Mouse (Mus musculus): Measurements from ENCODE around the gene Dact3. TPM values are rescaled to one million over a fixed set of nuclear protein-coding genes. Genes with fewer than 3 reads are reported as not detected.

Gene Dact3
- polyA plus RNA-seq, 1 experiment, result 19.2 TPM

- TF ChIP-seq EP300 (IDR thresholded peaks at IDR 0.05; ENCODE audit: insufficient read depth, low read depth, low read length) (no peak), POLR2A (IDR thresholded peaks at IDR 0.05; ENCODE audit: insufficient read depth, low read length) (no peak), CTCF (IDR thresholded peaks at IDR 0.05; ENCODE audit: low read depth, low read length) (no peak)
Measured at GRCm38 (mm10) chr7:16917447-16917846, 42.3 kb downstream of the Dact3 start.

GRCm38 (mm10) chr7:16918014-16918413 lies 42.9 kb downstream of the Dact3 start:
- no peak overlapping the region for H3K9ac ChIP-seq (ENCODE audit: low read depth, poor library complexity, severe bottlenecking)
- H3K36me3 ChIP-seq (ENCODE audit: control insufficient read depth, insufficient read depth, low read length, poor library complexity, severe bottlenecking), result peaks cover 17% of the 10 kb centered on the region
- H3K27ac ChIP-seq (ENCODE audit: insufficient read depth, low read length), result no peak overlapping the region
- H3K4me3 ChIP-seq (ENCODE audit: low read depth, low read length), result no peak overlapping the region
- no peaks in the 10 kb centered on the region for H3K27me3 ChIP-seq (ENCODE audit: control insufficient read depth, insufficient read depth, low read length, poor library complexity, severe bottlenecking)
- H3K9me3 ChIP-seq (replicated peaks; ENCODE audit: control insufficient read depth, insufficient read depth, low read length, poor library complexity, severe bottlenecking), result no peaks in the 10 kb centered on the region
- H3K4me1 ChIP-seq (ENCODE audit: control insufficient read depth, insufficient read depth, low read length), result peaks cover 4% of the 10 kb centered on the region
- TF ChIP-seq EP300 (IDR thresholded peaks at IDR 0.05; ENCODE audit: insufficient read depth, low read depth, low read length) (no peak), POLR2A (IDR thresholded peaks at IDR 0.05; ENCODE audit: insufficient read depth, low read length) (no peak), CTCF (IDR thresholded peaks at IDR 0.05; ENCODE audit: low read depth, low read length) (no peak)

More at GRCm38 (mm10) chr7:16917447-16917846, 42.3 kb downstream of the Dact3 start:
- H3K9me3 ChIP-seq (replicated peaks; ENCODE audit: control insufficient read depth, insufficient read depth, low read length, poor library complexity, severe bottlenecking), result no peaks in the 10 kb centered on the region
- no peak overlapping the region for H3K27ac ChIP-seq (ENCODE audit: insufficient read depth, low read length)
- peaks cover 17% of the 10 kb centered on the region for H3K36me3 ChIP-seq (ENCODE audit: control insufficient read depth, insufficient read depth, low read length, poor library complexity, severe bottlenecking)
- H3K27me3 ChIP-seq (ENCODE audit: control insufficient read depth, insufficient read depth, low read length, poor library complexity, severe bottlenecking), result no peaks in the 10 kb centered on the region
- no peak overlapping the region for H3K4me3 ChIP-seq (ENCODE audit: low read depth, low read length)
- peaks cover 4% of the 10 kb centered on the region for H3K4me1 ChIP-seq (ENCODE audit: control insufficient read depth, insufficient read depth, low read length)
- no peak overlapping the region for H3K9ac ChIP-seq (ENCODE audit: low read depth, poor library complexity, severe bottlenecking)

- Histone ChIP-seq H3K9me3 (replicated peaks; ENCODE audit: control insufficient read depth, insufficient read depth, low read length, poor library complexity, severe bottlenecking) (no peaks in the 10 kb centered on the region), H3K4me3 (ENCODE audit: low read depth, low read length) (no peak overlapping the region), H3K27me3 (ENCODE audit: control insufficient read depth, insufficient read depth, low read length, poor library complexity, severe bottlenecking) (no peaks in the 10 kb centered on the region), H3K4me1 (ENCODE audit: control insufficient read depth, insufficient read depth, low read length) (peaks cover 4% of the 10 kb centered on the region), H3K27ac (ENCODE audit: insufficient read depth, low read length) (no peak overlapping the region), H3K9ac (ENCODE audit: low read depth, poor library complexity, severe bottlenecking) (no peak overlapping the region), H3K36me3 (ENCODE audit: control insufficient read depth, insufficient read depth, low read length, poor library complexity, severe bottlenecking) (peaks cover 17% of the 10 kb centered on the region)
- TF ChIP-seq EP300 (IDR thresholded peaks at IDR 0.05; ENCODE audit: insufficient read depth, low read depth, low read length) (no peak), CTCF (IDR thresholded peaks at IDR 0.05; ENCODE audit: low read depth, low read length) (no peak), POLR2A (IDR thresholded peaks at IDR 0.05; ENCODE audit: insufficient read depth, low read length) (no peak)
Measured at GRCm38 (mm10) chr7:16918670-16919069, 43.6 kb downstream of the Dact3 start.

- Histone ChIP-seq H3K9ac (ENCODE audit: low read depth, poor library complexity, severe bottlenecking) (no peak overlapping the region), H3K27ac (ENCODE audit: insufficient read depth, low read length) (no peak overlapping the region), H3K9me3 (replicated peaks; ENCODE audit: control insufficient read depth, insufficient read depth, low read length, poor library complexity, severe bottlenecking) (no peaks in the 10 kb centered on the region), H3K27me3 (ENCODE audit: control insufficient read depth, insufficient read depth, low read length, poor library complexity, severe bottlenecking) (no peaks in the 10 kb centered on the region), H3K36me3 (ENCODE audit: control insufficient read depth, insufficient read depth, low read length, poor library complexity, severe bottlenecking) (peaks cover 17% of the 10 kb centered on the region), H3K4me3 (ENCODE audit: low read depth, low read length) (no peak overlapping the region), H3K4me1 (ENCODE audit: control insufficient read depth, insufficient read depth, low read length) (peaks cover 4% of the 10 kb centered on the region)
- TF ChIP-seq POLR2A (IDR thresholded peaks at IDR 0.05; ENCODE audit: insufficient read depth, low read length) (no peak), EP300 (IDR thresholded peaks at IDR 0.05; ENCODE audit: insufficient read depth, low read depth, low read length) (no peak), CTCF (IDR thresholded peaks at IDR 0.05; ENCODE audit: low read depth, low read length) (no peak)
Measured at GRCm38 (mm10) chr7:16919395-16920149, 44.5 kb downstream of the Dact3 start.

- H3K9me3 ChIP-seq (replicated peaks; ENCODE audit: control insufficient read depth, insufficient read depth, low read length, poor library complexity, severe bottlenecking), result no peaks in the 10 kb centered on the region
- TF ChIP-seq POLR2A (IDR thresholded peaks at IDR 0.05; ENCODE audit: insufficient read depth, low read length), result no peak
- TF ChIP-seq EP300 (IDR thresholded peaks at IDR 0.05; ENCODE audit: insufficient read depth, low read depth, low read length), result no peak
- TF ChIP-seq CTCF (IDR thresholded peaks at IDR 0.05; ENCODE audit: low read depth, low read length), result no peak
- peaks cover 17% of the 10 kb centered on the region for H3K36me3 ChIP-seq (ENCODE audit: control insufficient read depth, insufficient read depth, low read length, poor library complexity, severe bottlenecking)
- H3K4me1 ChIP-seq (ENCODE audit: control insufficient read depth, insufficient read depth, low read length), result peaks cover 4% of the 10 kb centered on the region
- H3K4me3 ChIP-seq (ENCODE audit: low read depth, low read length), result no peak overlapping the region
- H3K9ac ChIP-seq (ENCODE audit: low read depth, poor library complexity, severe bottlenecking), result no peak overlapping the region
- H3K27me3 ChIP-seq (ENCODE audit: control insufficient read depth, insufficient read depth, low read length, poor library complexity, severe bottlenecking), result no peaks in the 10 kb centered on the region
- H3K27ac ChIP-seq (ENCODE audit: insufficient read depth, low read length), result no peak overlapping the region
Measured at GRCm38 (mm10) chr7:16920150-16920579, 45.0 kb downstream of the Dact3 start.
